13 mouse cellular contexts compared by ENCODE assay signal in genomic region chr11:75586963-75587362, GRCm38 (mm10). TPM values are rescaled to one million over a fixed set of nuclear protein-coding genes. Genes with fewer than 3 reads are reported as not detected.
DNase-seq lines count a peak whose midpoint lies in the region; ATAC-seq and TF ChIP-seq lines count a peak whose summit lies in the region.
"Had no signal": no experiment of that assay in that cellular context is flagged by ENCODE, and none has a peak within 500 bp of the region (broad histone marks: within the 10 kb centered on the region; RNA-seq: fewer than 3 reads in every experiment).

No protein-coding gene starts in this region.

- no peak overlapping the region for H3K9ac ChIP-seq in liver, embryonic 13.5 days
- no peak overlapping the region for H3K9ac ChIP-seq in liver, postnatal 0 days (replicated peaks)
- H3K9ac ChIP-seq: liver, embryonic 14.5 days had no signal

- no peaks in the 10 kb centered on the region for H3K27me3 ChIP-seq in heart, embryonic 10.5 days (ENCODE audit: insufficient read depth, poor library complexity, severe bottlenecking)
- no peaks in the 10 kb centered on the region for H3K27me3 ChIP-seq in liver, embryonic 13.5 days
- no peaks in the 10 kb centered on the region for H3K27me3 ChIP-seq in liver, postnatal 0 days (ENCODE audit: insufficient read depth, low read length)

- H3K4me2 ChIP-seq in liver, embryonic 13.5 days, result peak overlapping the region; percentile 99; the same call in 1 of the 2 replicates
- no peak overlapping the region for H3K4me2 ChIP-seq in liver, postnatal 0 days (ENCODE audit: low read depth, low read length)

- no peak overlapping the region for H3K4me3 ChIP-seq in heart, embryonic 10.5 days
- H3K4me3 ChIP-seq in liver, embryonic 13.5 days (replicated peaks), result no peak overlapping the region
- H3K4me3 ChIP-seq in liver, postnatal 0 days (ENCODE audit: low read depth, low read length), result no peak overlapping the region
- H3K4me3 ChIP-seq in bone marrow macrophage, adult 2 months (ENCODE audit: insufficient read depth, low read length), result no peak overlapping the region

- TF ChIP-seq EP300 in liver, postnatal 0 days (IDR thresholded peaks at IDR 0.05; ENCODE audit: low read depth), result no peak

- no peak for DNase-seq in heart, embryonic 10.5 days (ENCODE audit: low spot score)
- no peak for DNase-seq in heart, adult 8-10 months (ENCODE audit: low spot score)
- DNase-seq in liver, embryonic 13.5 days, result no peak
- DNase-seq in liver, postnatal 0 days, result no peak
- peak; percentile 24 for DNase-seq in MN1 (ENCODE audit: low spot score)
- DNase-seq in thymus, postnatal 4 days, result no peak
- DNase-seq: embryo, embryonic 11 days; heart, adult 18-20 months; kidney, adult 8-10 months; kidney, postnatal 4 days; lung, postnatal 4 days had no signal

- H3K4me1 ChIP-seq in heart, embryonic 10.5 days, result peaks cover 24% of the 10 kb centered on the region
- peaks cover 28% of the 10 kb centered on the region for H3K4me1 ChIP-seq in liver, embryonic 13.5 days (replicated peaks)
- H3K4me1 ChIP-seq in liver, postnatal 0 days (ENCODE audit: insufficient read depth), result peaks cover 21% of the 10 kb centered on the region
- H3K4me1 ChIP-seq in bone marrow macrophage, adult 2 months (ENCODE audit: control insufficient read depth, insufficient read depth, low read length), result peaks cover 56% of the 10 kb centered on the region

- TF ChIP-seq POLR2A in bone marrow macrophage, adult 2 months (IDR thresholded peaks at IDR 0.05; ENCODE audit: borderline replicate concordance, low read depth, low read length), result no peak

- 0 out of 2 replicates have a peak overlapping the region, but pooled peaks have one; percentile 95 for H3K27ac ChIP-seq in heart, embryonic 10.5 days
- no peak overlapping the region for H3K27ac ChIP-seq in liver, embryonic 13.5 days
- no peak overlapping the region for H3K27ac ChIP-seq in liver, postnatal 0 days (ENCODE audit: low read depth)
- H3K27ac ChIP-seq in bone marrow macrophage, adult 2 months (ENCODE audit: insufficient read depth, low read depth, low read length), result peak overlapping the region; percentile 50
- H3K27ac ChIP-seq: liver, embryonic 14.5 days had no signal

- WGBS in heart, embryonic 10.5 days, result 81% methylated on average over 5 of the region's 5 CpGs
- 68% methylated on average over 5 of the region's 5 CpGs for WGBS in liver, embryonic 13.5 days (ENCODE audit: insufficient replicate concordance)
- WGBS in liver, postnatal 0 days (ENCODE audit: insufficient replicate concordance), result 81% methylated on average over 5 of the region's 5 CpGs

- no peaks in the 10 kb centered on the region for H3K9me3 ChIP-seq in heart, embryonic 10.5 days
- H3K9me3 ChIP-seq in liver, embryonic 13.5 days (replicated peaks), result no peaks in the 10 kb centered on the region
- no peaks in the 10 kb centered on the region for H3K9me3 ChIP-seq in liver, postnatal 0 days (ENCODE audit: low read length)

- no peak for ATAC-seq in liver, embryonic 13.5 days (ENCODE audit: low read depth)
- no peak for ATAC-seq in liver, postnatal 0 days

- TF ChIP-seq CTCF in liver, postnatal 0 days (IDR thresholded peaks at IDR 0.05; ENCODE audit: low read depth), result no peak
- TF ChIP-seq CTCF in bone marrow macrophage, adult 2 months (IDR thresholded peaks at IDR 0.05; ENCODE audit: low read depth, low read length), result no peak

- peaks cover 11% of the 10 kb centered on the region for H3K36me3 ChIP-seq in heart, embryonic 10.5 days
- no peaks in the 10 kb centered on the region for H3K36me3 ChIP-seq in liver, embryonic 13.5 days
- H3K36me3 ChIP-seq in liver, postnatal 0 days (replicated peaks; ENCODE audit: insufficient read depth, low read length), result peaks cover 8% of the 10 kb centered on the region; the same call in 1 of the 2 replicates

RNA-seq across cellular contexts. Expression of gene Pitpna, which starts 0.9 kb away (rescaled TPM):
- polyA plus RNA-seq in heart, embryonic 10.5 days (2016; fragmentation: Nextera tagmentation; extraction: Ambion mirVana), result 56.1 and 80.1 TPM in 2 replicates
- 100 to 1,000 TPM in 3 of 4 experiments, 10 to 100 TPM in 1; 89.5 to 110 (median 105) TPM for total RNA-seq in heart, adult 8-10 months (2022)
- 33.2 and 38.3 TPM in 2 replicates for polyA plus RNA-seq in liver, embryonic 13.5 days (2015; fragmentation: Nextera tagmentation; extraction: Ambion mirVana)
- polyA plus RNA-seq in liver, postnatal 0 days (2015; fragmentation: Nextera tagmentation; extraction: Ambion mirVana), result 30.1 and 36.7 TPM in 2 replicates
- polyA plus RNA-seq in bone marrow macrophage, adult 2 months (2012; ENCODE audit: insufficient read depth, insufficient read length, missing spikeins), result 512 TPM in 2 replicates

RNA-seq across cellular contexts. Expression of gene Inpp5k, which starts 43.8 kb away (rescaled TPM):
- polyA plus RNA-seq in heart, embryonic 10.5 days (2016; fragmentation: Nextera tagmentation; extraction: Ambion mirVana), result 16.9 and 18.7 TPM in 2 replicates
- total RNA-seq in heart, adult 8-10 months (2022), result 10 to 100 TPM; 29.3 to 34.3 (median 32.3) TPM
- 12.9 and 13.9 TPM in 2 replicates for polyA plus RNA-seq in liver, embryonic 13.5 days (2015; fragmentation: Nextera tagmentation; extraction: Ambion mirVana)
- 16.7 TPM in 2 replicates for polyA plus RNA-seq in liver, postnatal 0 days (2015; fragmentation: Nextera tagmentation; extraction: Ambion mirVana)
- polyA plus RNA-seq in bone marrow macrophage, adult 2 months (2012; ENCODE audit: insufficient read depth, insufficient read length, missing spikeins), result 85.4 and 101 TPM in 2 replicates

RNA-seq across cellular contexts. Expression of gene Slc43a2, which starts 55.5 kb away (rescaled TPM):
- polyA plus RNA-seq in heart, embryonic 10.5 days (2016; fragmentation: Nextera tagmentation; extraction: Ambion mirVana), result 5.5 and 6.4 TPM in 2 replicates
- total RNA-seq in heart, adult 8-10 months (2022), result 10 to 100 TPM; 13.2 to 22.8 (median 20.1) TPM
- 3.7 and 5.9 TPM in 2 replicates for polyA plus RNA-seq in liver, embryonic 13.5 days (2015; fragmentation: Nextera tagmentation; extraction: Ambion mirVana)
- 5.9 and 7.2 TPM in 2 replicates for polyA plus RNA-seq in liver, postnatal 0 days (2015; fragmentation: Nextera tagmentation; extraction: Ambion mirVana)
- 202 and 231 TPM in 2 replicates for polyA plus RNA-seq in bone marrow macrophage, adult 2 months (2012; ENCODE audit: insufficient read depth, insufficient read length, missing spikeins)

Comparison
In these comparisons a context has a peak if more than half of its experiments do, and no peak if none do; other contexts are left out.
1. H3K27ac ChIP-seq: peak in heart, embryonic 10.5 days (single experiment) and bone marrow macrophage, adult 2 months (single experiment); none in liver, embryonic 13.5 days (single experiment) and liver, postnatal 0 days (single experiment).
2. RNA of gene Slc43a2, which starts 55.5 kb away (polyA plus RNA-seq): 202 to 231 TPM in bone marrow macrophage, adult 2 months; 5.9 to 7.2 TPM in liver, postnatal 0 days, 5.5 to 6.4 TPM in heart, embryonic 10.5 days and 3.7 to 5.9 TPM in liver, embryonic 13.5 days; every median in the first group is over 10 times any median in the second.